Mouse (Mus musculus): ENCODE data around the gene Trim40.

DNA sequence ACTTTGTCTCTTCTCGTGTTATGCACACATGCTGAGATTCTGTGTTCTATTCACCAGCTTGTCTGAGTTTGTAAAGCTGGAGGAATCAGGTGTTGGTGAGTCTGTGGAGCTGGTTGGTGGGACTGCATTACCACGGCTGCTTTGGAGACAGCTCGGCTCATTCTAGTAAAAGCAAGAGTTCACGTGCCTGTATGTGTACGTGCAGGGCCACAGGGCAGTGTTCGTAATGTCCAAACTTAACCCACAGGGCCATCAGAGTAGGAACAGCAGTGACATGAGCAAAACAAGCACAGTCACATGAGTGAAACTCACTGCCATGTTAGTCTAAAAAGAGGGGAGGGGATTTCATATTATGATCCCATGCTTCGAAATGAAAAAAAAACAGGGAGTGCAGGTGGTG lies 46.2 kb downstream of the Trim40 start:
- TF ChIP-seq ZNF384 (IDR thresholded peaks at IDR 0.05; ENCODE audit: low read depth, low read length): no peak
- no peak for TF ChIP-seq CHD2 (IDR thresholded peaks at IDR 0.05; ENCODE audit: low read depth, low read length)
- TF ChIP-seq MAFK (IDR thresholded peaks at IDR 0.05; ENCODE audit: insufficient read depth, low read depth, low read length): no peak
- TF ChIP-seq ZC3H11A (IDR thresholded peaks at IDR 0.05; ENCODE audit: borderline replicate concordance, low read depth, low read length): no peak

Data from ES-E14 (cell line).